Mouse (Mus musculus): ENCODE results near the gene Esrrg.

- TF ChIP-seq CTCF (IDR thresholded peaks at IDR 0.05; ENCODE audit: insufficient read depth, low read depth, low read length): no peak
- TF ChIP-seq POLR2A (IDR thresholded peaks at IDR 0.05; ENCODE audit: insufficient read depth, low read depth, low read length): no peak
Observed at GRCm38 (mm10) chr1:187889096-187889495, 280.5 kb downstream of the Esrrg start.
